Mouse (Mus musculus) ZHBTc4 (cell line): ENCODE measurements around the gene Erbb3.
A peak's percentile ranks its signal among the peaks of the same experiment; 100 is the strongest.
"Not testable (repeated sequence)": the region's sequence is repeated elsewhere in the genome, so short reads cannot be mapped to it uniquely, and the experiment has no call there.

ENCODE experiments used
- DNase-seq: peaks from one replicate; pipeline ENCODE4 v3.0.0-alpha.2; 2011; ENCODE audit warnings: low read depth, low spot score

Gene Erbb3

DNA sequence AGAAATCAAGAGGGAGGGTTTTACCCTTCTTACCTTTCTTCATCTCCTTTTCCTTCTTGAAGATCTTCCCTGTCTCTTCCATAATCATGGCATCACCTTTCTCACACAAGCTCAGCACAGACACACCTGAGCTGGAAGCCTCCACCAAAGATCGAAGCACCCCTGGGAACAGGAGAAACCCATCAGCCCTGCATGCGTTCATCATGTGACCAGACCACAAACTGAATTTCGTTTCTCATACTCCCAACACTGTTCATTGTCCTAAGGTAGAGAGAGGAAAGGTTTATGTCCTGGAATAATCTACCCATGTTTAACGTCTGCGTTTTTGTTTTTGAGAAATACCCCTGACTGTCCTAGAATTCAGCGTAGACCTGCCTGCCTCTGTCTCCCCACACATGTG, 25.9 kb downstream of the Erbb3 start:
- DNase-seq: no peak

DNA sequence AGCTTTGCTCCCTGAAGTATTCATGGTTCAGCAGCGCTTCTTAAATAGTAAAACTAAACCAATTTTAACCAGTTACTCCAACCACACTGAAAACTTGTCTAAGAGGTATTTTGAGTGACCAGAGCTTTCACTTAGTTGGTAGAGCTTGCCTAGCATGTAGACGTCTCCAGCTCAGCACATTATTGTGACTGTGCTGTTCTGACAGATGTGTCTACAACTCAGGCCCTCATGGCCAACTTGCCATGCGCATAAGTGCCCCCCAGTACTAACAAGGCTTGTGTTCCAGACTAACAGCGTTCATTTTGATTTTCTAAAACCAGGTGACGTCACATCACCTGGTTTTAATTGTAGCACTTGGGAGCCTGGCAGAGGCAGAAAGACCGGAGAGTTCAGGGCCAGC, 32.5 kb downstream of the Erbb3 start:
- no peak for DNase-seq

DNA sequence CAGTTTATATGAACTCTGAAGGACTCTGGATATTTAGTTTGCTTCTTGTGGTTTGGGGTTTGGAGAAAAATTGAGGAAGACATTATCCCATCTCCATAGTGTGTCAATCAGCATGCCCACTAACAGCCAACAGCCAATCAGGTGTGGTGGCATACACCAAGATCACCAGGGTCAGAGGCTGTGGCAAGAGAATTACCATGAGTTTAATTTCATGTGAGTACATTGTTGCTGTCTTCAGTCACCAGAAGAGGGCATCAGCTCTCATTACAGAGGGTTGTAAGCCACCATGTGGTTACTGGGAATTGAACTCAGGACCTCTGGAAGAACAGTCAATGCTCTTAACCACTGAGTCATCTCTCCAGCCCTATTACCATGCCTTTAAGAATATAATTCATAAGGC, 33.2 kb downstream of the Erbb3 start:
- peak; percentile 72 for DNase-seq

DNA sequence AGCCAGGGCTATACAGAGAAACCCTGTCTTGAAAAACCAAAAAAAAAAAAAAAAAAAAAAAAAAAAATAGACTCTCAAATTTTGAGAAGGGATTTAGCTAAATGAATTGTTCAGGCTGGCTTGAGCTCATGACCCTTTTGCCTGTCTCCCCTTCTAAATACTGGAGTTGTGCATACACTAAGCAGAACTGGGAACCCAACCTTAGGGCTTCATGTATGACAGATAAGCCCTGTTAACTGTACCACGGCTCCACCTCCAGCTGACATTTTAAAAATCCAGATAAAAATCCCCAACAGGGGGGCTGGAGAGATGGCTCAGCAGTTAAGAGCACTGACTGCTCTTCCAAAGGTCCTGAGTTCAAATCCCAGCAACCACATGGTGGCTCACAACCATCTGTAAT, 33.9 kb downstream of the Erbb3 start:
- DNase-seq: not testable (repeated sequence)

DNA sequence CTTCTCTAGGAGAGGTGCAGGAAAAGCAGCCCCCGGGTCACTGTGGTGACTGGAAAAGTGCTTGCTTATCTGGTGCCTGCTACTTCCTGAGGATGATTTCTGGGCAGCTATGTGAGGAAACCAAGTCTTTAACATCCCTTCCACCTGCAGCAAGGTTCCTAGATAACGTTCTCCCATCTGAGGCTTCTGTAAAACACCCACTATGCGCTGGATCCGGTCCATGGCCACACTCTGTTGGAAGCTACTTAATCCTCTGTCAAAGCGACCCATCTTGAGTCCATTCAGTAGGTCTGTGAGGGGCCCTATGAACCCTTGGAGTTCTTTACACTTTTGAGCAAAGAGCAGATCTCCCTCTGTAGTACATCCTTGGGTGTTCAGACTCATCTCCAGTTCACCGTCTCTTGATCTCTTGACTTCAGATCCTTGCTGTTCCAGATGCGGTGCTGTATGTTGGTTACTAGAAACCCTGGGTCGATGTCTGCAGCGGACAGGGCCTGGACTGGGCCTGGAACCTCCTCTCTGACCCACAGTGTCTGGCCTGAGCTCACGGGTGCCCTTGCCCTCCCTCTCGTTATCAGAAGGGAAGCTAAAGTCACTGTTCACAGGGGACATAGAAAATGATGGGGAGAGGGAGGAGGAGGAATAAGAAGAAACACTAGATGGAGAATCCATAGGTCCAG, 39.2 kb downstream of the Erbb3 start:
- not testable (repeated sequence) for DNase-seq

DNA sequence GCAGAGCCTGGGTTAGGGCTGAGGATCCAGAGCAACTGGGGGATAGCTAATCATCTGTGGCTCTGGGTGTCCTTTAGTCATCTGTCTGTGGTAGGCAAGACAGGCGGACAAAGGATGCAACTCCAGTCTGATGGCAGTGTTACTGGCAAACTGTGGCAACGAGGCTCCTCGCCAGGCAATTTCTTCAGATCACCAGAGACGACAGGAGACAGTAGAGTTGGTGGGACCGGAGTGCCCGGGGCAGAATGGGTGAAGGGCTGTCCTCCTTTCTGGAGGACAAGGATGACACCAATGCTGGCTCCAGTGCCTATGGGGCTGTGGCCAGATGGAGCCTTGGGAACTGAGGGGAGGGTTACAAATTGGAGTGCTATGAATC, 39.8 kb downstream of the Erbb3 start:
- not testable (repeated sequence) for DNase-seq

DNA sequence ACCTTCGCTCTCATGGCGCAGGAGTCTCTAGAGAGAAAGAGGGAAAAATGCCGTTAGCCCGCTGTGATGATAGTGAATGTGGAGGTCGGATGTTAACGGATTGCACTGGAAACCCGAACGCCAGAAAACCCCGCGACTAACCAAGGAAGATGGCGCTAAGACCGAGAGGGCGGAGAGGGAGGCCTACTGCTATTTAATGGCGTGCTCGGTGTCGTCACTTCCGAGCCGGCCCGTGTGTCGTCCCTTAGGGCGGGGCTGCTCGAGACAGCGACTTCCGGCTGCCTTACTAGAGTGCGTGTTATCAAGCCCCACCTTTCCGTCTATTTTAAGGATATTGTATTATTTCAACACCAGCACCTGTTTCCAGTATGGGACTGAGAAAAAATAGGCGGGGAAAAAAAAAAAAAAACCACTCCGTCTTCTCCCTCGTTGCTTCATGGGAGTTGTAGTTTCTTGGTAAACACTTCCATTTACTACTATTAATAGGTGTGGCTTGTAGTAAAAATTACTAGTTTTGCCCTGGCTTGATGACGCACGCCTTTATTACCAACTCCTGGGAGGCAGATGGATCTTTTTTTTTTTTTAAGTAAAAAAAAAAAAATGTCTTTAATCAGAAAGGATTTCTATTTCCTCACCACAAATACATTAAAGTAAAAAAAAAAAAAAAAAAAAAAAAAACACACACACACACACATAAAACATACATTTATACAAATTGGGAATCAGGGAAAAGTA, 40.3 kb downstream of the Erbb3 start, which contains the start of gene Rpl41:
Gene Rpl41, minus strand, starts transcription at position 359 of the 735 bp plus-strand sequence.
- peak; percentile 98 for DNase-seq

DNA sequence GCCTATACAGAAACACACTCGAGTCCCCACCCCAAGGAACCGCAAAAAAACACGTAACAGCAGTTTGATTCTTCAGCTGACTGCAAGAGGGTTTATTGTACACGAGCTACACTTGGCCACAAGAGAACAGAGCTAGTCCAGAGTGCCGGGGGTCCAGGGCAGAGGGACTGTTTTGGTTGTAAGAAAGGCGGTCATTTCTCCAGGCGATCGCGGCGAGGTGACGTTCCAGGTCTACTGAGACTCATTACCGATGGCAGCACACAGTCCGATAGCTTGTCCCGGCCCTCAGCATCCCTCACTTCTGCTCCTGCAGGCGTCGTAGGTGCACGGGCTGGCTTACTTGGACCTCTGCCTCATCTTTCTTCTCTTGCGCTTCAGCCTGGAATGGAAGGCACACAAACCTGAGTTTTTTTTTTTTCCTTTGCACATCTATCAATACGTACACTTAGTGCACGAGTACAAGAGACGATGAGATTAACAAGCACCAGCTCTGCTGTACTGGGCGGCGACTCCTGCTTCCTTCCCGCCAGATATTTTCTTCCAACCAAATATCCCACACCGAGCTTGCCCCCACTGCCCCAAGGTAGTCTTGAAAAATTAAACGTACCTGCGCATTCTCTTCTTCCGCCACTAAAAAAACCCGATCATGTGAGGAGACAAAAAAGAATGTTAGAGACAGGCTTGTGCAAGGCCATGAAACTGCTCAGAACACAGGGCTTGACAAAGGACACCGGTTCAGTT, 41.2 kb downstream of the Erbb3 start:
- DNase-seq: not testable (repeated sequence)

DNA sequence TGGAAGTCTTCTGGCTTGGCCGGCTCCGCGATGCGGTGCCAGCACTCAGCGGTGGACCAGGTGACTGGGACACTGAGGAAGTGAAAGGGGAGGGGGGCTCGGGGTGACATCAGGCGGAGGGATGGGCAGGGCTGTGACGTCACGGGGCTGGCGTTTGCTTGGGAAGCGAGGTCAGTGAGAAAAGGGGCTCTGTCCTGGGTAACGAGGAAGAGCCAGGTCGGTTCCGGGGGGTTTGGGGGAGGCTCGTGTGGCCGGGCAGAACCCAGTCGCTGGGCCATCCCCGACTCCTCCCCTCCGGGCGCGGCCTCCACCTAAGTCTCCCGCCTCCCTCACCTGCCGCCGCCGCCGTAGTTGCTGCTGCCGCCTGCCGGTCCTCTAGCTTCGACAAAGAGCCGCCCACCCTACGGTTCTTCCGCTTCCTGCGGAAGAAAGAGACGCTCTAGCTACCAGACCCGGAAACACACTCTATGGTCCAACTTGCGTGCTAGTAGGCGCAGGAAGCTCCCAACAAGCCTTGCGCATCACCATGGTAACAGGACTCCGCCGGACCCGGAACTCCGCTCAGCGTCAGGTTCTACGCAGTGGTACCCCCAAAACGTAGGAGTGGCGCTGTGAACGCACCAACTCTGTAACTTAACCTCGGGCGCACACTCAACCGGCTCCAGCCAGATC, 42.0 kb downstream of the Erbb3 start, which contains the start of gene Zc3h10:
Gene Zc3h10, minus strand, starts transcription at position 414 of the 672 bp plus-strand sequence.
- peak; percentile 99 for DNase-seq

DNA sequence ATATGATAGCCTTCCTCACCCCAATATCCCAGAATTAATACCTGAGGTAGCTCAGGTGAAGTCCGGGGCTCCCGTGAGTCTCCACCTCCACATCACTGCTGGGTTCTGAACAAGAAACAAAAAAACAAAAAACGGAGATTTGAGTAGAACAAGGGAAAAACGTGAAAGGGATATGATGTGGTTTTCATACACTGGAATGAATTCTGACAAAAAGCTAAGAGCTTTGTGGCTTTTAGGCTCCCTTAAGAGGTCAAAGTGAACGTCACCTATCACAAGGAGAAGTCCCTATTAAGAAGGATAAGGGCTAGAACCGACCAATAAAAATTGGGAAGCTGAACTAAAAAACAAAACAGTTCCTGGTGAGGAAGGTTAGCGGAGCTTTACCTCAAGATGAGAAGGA, 42.7 kb downstream of the Erbb3 start:
- no peak for DNase-seq

DNA sequence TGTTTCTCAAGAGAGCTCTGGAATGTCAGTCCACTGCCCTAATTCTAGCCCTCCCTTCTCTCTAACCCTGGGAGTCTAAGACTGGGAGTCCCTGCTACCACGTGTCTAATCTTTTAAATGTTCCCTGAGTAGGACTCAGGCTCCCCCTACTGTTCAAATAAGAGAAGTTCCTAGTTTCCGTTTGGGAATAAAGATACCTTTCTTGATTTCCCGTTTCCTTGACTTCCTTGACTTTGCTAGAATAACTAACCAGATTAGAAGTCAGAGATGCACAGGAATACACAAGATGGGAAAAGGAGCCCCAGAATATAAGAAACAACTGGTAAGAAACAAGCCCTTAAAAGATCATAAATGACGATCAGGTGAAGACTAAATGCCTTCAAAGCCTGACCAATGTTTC, 43.1 kb downstream of the Erbb3 start:
- DNase-seq: peak; percentile 86

DNA sequence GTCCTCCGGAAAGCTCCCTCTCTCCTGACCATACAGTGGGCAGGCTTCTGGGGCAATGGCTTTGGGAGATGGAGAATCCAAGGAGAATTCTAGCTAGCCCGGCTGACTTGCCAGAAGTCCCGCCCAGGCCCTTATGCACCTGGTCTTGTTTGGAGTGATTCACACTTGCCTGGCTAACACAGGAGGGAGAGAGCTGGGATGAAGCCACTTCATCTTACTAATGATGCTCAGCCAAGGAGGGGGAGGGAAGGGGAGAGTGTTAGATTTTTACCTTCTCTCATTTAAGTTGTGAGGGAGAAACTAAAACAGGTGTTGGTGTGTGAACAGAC, 43.9 kb downstream of the Erbb3 start:
- no peak for DNase-seq

DNA sequence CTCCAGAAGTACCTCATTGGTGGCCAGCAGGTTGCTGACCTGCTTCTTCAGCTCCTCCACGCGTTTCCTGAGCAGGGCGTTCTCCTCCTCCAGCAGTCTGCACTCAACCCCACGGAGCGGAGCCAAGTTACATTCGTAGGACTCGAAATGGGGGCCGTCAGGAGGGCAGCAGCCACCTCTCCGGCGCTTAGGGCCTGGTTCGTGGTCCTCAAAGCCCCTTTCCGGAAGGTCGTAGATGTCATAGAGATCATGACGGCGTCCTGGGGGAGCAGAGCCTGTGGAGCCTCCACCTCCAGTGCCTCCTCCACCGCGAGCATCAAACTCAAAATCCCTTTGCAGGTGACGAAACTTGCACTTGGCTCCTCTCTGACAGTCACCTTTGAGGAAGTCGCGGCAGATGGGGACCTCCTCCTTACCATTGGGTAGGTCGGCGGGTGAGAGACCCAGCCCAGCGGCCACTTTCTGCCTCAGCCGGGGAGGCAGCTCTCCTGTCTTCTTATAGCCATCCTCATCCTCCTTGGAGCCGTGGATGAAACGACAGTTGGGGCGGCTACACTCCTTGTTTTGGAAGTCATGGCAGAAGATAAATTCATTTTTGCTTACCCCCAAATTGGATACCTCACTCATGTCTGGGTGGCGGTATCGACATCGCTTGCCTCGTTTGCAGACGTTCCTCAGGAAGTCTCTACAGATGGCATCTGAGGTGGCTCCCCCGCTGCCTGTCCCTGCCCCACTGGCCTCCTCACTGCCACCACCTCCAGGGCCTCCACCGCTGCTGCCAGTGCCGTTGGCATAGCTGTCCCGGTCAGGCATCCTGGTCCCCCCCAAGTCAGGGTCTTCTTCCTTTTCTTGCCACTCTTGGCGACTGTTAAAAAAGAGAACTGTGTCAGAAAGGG, 44.5 kb downstream of the Erbb3 start:
- no peak for DNase-seq

DNA sequence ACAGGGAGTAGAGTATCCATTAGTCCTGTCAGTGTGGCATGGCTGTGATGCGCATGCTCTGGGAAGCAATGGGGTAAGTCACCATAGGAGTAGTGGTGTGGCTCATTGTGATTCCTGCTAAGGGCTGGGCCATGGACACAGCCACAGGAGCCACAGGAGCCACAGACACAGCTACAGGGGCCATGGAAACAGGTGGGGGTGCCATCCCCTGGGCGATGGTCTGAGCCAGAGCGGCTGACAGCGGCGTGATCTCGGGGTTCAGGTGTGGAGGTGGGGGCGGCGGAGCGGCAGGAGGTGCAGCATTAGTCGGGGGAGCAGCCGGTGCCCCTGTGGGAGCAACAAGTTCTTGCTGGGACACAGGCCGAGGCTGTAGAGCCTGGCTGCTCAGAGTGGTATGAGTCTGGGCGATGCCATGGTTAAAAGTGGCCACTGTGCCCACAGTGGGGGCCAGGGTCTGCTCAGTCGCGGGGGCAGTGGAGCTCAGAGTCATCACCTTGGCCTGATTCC, 45.2 kb downstream of the Erbb3 start:
- no peak for DNase-seq

DNA sequence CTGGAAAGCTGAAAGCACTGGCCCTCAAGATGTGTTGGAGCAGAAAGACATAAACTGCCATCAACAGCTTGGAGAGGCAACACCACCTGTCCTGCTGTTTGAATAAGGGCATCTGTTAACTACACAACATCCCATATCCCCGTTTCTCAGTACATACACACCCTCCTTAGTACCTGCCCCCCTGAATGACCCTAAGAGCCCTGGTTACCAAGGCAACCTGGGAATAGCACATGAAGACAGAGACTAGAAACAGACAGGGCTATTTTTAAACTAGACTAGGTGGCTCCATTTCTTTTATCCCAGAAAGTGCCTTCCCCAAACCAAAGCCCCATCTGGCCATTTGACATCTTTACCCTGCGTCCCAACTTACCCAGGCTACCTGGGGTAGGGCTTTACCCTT, 46.4 kb downstream of the Erbb3 start:
- no peak for DNase-seq

DNA sequence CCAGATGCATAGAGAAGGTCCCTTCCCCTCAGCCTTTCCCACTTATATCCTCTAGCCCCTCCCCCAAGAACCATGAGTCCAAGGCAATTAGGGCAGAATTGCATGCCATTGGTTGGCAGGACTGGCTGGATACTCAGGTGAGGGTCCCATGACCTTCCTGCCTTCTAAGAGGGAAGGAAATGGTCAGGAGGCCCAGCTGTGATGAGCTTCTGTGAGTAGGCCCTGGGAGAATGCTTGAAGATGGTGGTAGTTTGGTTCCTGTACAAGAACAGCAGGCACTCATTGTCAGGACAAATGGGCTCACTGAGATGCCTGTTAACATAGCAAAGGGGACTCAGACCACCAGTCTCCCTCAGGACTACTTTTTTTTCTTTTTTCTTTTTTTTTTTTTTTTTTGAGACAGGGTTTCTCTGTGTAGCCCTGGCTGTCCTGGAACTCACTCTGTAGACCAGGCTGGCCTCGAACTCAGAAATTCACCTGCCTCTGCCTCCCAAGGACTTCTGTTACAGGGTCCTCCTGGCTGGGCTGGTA, 51.0 kb downstream of the Erbb3 start:
- peak; percentile 63 for DNase-seq

DNA sequence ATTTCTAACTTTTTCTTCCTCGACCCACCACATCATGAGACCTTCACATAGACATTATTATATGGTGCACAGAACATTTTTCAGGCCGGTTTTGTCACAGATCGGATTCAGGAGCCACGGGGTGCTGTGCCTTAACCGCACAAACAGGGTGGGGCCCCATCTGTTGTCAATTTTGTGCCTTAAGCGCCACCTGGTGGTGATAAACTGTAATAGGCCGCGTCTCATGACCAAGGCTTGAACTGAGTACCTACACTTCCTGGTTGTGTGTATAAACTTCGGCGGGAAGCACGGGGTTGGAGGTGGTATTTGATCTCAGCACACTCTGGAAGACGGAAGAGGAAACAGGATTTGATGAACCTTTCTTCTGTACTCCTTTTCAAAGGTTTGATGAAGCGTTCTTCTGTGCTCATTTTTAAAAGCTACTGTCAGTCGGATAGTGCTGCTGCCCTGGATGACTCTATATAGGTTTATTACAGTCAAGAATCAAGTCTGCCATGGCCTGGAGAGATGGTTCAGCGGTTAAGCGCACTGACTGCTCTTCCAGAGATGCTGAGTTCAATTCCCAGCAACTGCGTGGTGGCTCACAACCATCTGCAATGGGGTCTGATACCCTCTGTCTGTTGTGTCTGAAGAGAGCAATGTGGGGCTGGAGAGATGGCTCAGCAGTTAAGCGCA, 53.0 kb downstream of the Erbb3 start:
- peak; percentile 96 for DNase-seq

DNA sequence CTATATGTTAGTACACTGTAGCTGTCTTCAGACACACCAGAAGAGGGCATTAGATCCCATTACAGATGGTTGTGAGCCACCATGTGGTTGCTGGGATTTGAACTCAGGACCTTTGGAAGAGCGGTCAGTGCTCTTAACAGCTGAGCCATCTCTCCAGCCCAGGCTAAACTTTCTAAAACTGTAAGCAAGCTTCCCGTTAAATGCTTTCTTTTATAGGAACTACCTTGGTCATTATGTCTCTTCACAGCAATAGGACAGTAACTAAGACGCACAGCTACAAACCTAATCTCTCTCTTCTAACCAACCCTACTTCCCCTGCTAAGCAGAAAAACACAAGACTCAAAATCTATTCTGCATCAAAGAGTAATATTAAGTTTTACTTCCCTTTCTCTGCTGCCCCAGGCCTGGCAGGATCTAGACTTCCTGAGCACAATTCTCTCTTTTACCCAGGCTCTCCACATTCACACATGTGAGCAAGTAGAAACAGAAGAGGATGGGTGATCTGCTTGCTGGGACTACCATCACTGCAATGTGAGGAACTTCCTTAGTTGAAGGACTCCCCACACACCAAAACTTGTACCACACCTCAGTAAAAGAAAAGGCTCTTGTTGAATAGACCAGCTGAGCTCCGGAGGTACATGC, 53.7 kb downstream of the Erbb3 start:
- DNase-seq: no peak

DNA sequence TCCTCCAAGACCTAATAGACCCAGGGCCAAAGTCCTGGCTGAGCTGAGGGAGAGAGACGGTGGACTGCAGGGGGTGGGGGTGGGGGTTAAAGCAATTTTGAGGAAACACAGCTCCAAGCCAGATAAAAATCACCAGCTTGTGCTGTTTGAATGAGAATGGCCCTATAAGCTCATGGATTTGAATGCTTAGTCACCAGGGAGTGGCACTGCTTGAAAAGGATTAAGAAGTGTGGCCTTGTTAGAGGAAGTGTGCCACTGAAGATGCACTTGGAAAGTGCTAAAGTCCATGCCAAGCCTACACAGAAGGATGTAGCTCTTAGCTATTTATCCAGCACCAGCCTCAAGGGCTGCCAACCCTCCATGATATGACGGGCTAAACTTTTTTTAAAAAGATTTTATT, 54.2 kb downstream of the Erbb3 start:
- DNase-seq: no peak
